Mouse (Mus musculus): ENCODE results near the gene Lamtor5. TPM values are rescaled to one million over a fixed set of nuclear protein-coding genes. Genes with fewer than 3 reads are reported as not detected.

Lamtor5 gene
- 112 TPM for polyA plus RNA-seq (2014; fragmentation: Illumina TruSeq; extraction: RNeasy Lipid Tissue Mini Kit (QIAGEN cat#74804); ENCODE audit: low read depth, low replicate concordance)

GRCm38 (mm10) chr3:107278479-107279269 lies at the start of gene Lamtor5:
Gene Lamtor5, plus strand, starts transcription at chr3:107278858.

GRCm38 (mm10) chr3:107230527-107230926 lies 48.1 kb upstream of the Lamtor5 start, which contains the start of gene A630076J17Rik:
Gene A630076J17Rik, plus strand, starts transcription at chr3:107230614.

DNA sequence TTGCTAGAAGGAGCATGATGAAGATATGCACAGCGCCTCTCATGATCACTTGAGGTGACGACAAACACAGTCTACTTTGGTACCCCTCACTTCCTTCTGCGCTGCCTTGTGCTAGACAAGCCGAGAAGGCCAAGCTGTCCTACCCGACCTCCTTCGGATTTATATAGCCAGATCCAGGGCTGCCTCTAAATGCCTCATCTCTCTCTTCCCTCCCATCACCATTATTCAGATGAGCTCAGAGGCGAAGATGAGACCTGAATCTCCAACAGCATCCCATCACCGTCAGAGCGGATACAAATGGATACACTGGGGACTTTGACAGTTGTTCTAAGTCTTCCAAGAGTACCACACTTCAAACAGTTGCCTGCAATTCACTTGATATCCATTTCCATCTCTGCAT lies 39.1 kb upstream of the Lamtor5 start, which contains the start of gene Prok1:
Gene Prok1, minus strand, starts transcription at position 101 of the 400 bp plus-strand sequence.

GRCm38 (mm10) chr3:107290764-107291381 lies 12.2 kb downstream of the Lamtor5 start, which contains the start of gene Slc16a4:
Gene Slc16a4, plus strand, starts transcription at chr3:107291230.

Other genes starting within 250 kb of the Lamtor5 start
- gene Kcna3, start 242.7 kb upstream of the Lamtor5 start, polyA plus RNA-seq (2014; fragmentation: Illumina TruSeq; extraction: RNeasy Lipid Tissue Mini Kit (QIAGEN cat#74804); ENCODE audit: low read depth, low replicate concordance): 0.21 TPM
- gene Kcna2, start 177.7 kb upstream of the Lamtor5 start, polyA plus RNA-seq (2014; fragmentation: Illumina TruSeq; extraction: RNeasy Lipid Tissue Mini Kit (QIAGEN cat#74804); ENCODE audit: low read depth, low replicate concordance): 0.53 TPM
- not detected for gene Kcna10, start 95.8 kb upstream of the Lamtor5 start, polyA plus RNA-seq (2014; fragmentation: Illumina TruSeq; extraction: RNeasy Lipid Tissue Mini Kit (QIAGEN cat#74804); ENCODE audit: low read depth, low replicate concordance)
- 0.34 TPM for gene Cym, start 57.1 kb upstream of the Lamtor5 start, polyA plus RNA-seq (2014; fragmentation: Illumina TruSeq; extraction: RNeasy Lipid Tissue Mini Kit (QIAGEN cat#74804); ENCODE audit: low read depth, low replicate concordance)
- not detected for gene A630076J17Rik, start 48.2 kb upstream of the Lamtor5 start, polyA plus RNA-seq (2014; fragmentation: Illumina TruSeq; extraction: RNeasy Lipid Tissue Mini Kit (QIAGEN cat#74804); ENCODE audit: low read depth, low replicate concordance)
- gene Prok1, start 39.2 kb upstream of the Lamtor5 start, polyA plus RNA-seq (2014; fragmentation: Illumina TruSeq; extraction: RNeasy Lipid Tissue Mini Kit (QIAGEN cat#74804); ENCODE audit: low read depth, low replicate concordance): not detected
- gene Slc16a4, start 12.4 kb downstream of the Lamtor5 start, polyA plus RNA-seq (2014; fragmentation: Illumina TruSeq; extraction: RNeasy Lipid Tissue Mini Kit (QIAGEN cat#74804); ENCODE audit: low read depth, low replicate concordance): 5.4 TPM
- gene Rbm15, start 54.8 kb downstream of the Lamtor5 start, polyA plus RNA-seq (2014; fragmentation: Illumina TruSeq; extraction: RNeasy Lipid Tissue Mini Kit (QIAGEN cat#74804); ENCODE audit: low read depth, low replicate concordance): 4.8 TPM
- 19.9 TPM for gene Kcnc4, start 180.7 kb downstream of the Lamtor5 start, polyA plus RNA-seq (2014; fragmentation: Illumina TruSeq; extraction: RNeasy Lipid Tissue Mini Kit (QIAGEN cat#74804); ENCODE audit: low read depth, low replicate concordance)
- gene Slc6a17, start 239.2 kb downstream of the Lamtor5 start, polyA plus RNA-seq (2014; fragmentation: Illumina TruSeq; extraction: RNeasy Lipid Tissue Mini Kit (QIAGEN cat#74804); ENCODE audit: low read depth, low replicate concordance): 6.7 TPM